Comparison of ENCODE assay signal across 28 mouse cellular contexts in genomic region chr10:31927657-31928056, GRCm38 (mm10).
DNase-seq lines count a peak whose midpoint lies in the region; ATAC-seq lines count a peak whose summit lies in the region.
"Had no signal": no experiment of that assay in that cellular context is flagged by ENCODE, and none has a peak within 500 bp of the region (broad histone marks: within the 10 kb centered on the region; RNA-seq: fewer than 3 reads in every experiment).

No protein-coding gene starts in this region.

- DNase-seq in heart, adult 18-20 months = peak; percentile 44 to 49
- DNase-seq in left cerebral cortex, adult 11 months (ENCODE audit: low spot score) = peak; percentile 24
- DNase-seq in left cerebral cortex, postnatal 4 days = no peak
- DNase-seq in A20 (ENCODE audit: low read depth, low spot score) = peak; percentile 15
- peak; percentile 5 to 28 for DNase-seq in heart, postnatal 10 days
- DNase-seq in urinary bladder, postnatal 10 days (ENCODE audit: low spot score) = no peak
- DNase-seq: adrenal gland, postnatal 36 days; B cell, adult 2 months; cerebellum, postnatal 36 days; kidney, adult 11 months; kidney, postnatal 14 days; liver, embryonic 13.5 days; lung, adult 18-20 months; lung, postnatal 4 days; right cerebral cortex, postnatal 25 days; thymus, postnatal 14 days had no signal

- no peaks in the 10 kb centered on the region for H3K4me1 ChIP-seq in heart, embryonic 12.5 days (replicated peaks)
- H3K4me1 ChIP-seq: heart, embryonic 15.5 days; hindbrain, embryonic 10.5 days; hindbrain, embryonic 15.5 days; limb, embryonic 13.5 days; liver, embryonic 13.5 days; megakaryocyte, embryonic 14.5 days; midbrain, embryonic 13.5 days; neural tube, embryonic 13.5 days; stomach, embryonic 15.5 days had no signal

- 71% methylated on average over 5 of the region's 5 CpGs for WGBS in heart, embryonic 12.5 days

- H3K4me2 ChIP-seq in heart, embryonic 12.5 days = no peak overlapping the region
- H3K4me2 ChIP-seq: heart, embryonic 15.5 days; hindbrain, embryonic 15.5 days; limb, embryonic 13.5 days; liver, embryonic 13.5 days; midbrain, embryonic 13.5 days; neural tube, embryonic 13.5 days; stomach, embryonic 15.5 days had no signal

- H3K36me3 ChIP-seq in heart, embryonic 12.5 days = no peaks in the 10 kb centered on the region
- H3K36me3 ChIP-seq: heart, embryonic 15.5 days; hindbrain, embryonic 10.5 days; hindbrain, embryonic 15.5 days; limb, embryonic 13.5 days; liver, embryonic 13.5 days; midbrain, embryonic 13.5 days; neural tube, embryonic 13.5 days; stomach, embryonic 15.5 days had no signal

- H3K27me3 ChIP-seq in heart, embryonic 12.5 days (replicated peaks) = no peaks in the 10 kb centered on the region
- H3K27me3 ChIP-seq: heart, embryonic 15.5 days; hindbrain, embryonic 15.5 days; limb, embryonic 13.5 days; liver, embryonic 13.5 days; megakaryocyte, embryonic 14.5 days; midbrain, embryonic 13.5 days; neural tube, embryonic 13.5 days; stomach, embryonic 15.5 days had no signal

- intact Hi-C loops in left cerebral cortex, postnatal 4 days (cut with DNase I) = no loop called here
- intact Hi-C loops in heart, postnatal 10 days (cut with DNase I) = no loop called here

- ATAC-seq in heart, embryonic 12.5 days (ENCODE audit: insufficient number of reproducible peaks, low FRiP score) = no peak
- ATAC-seq: forebrain, embryonic 14.5 days; inflammation-experienced regulatory T-cells, adult 6 months; lung, postnatal 0 days; midbrain, embryonic 13.5 days had no signal

- no peak overlapping the region for H3K27ac ChIP-seq in heart, embryonic 12.5 days (ENCODE audit: poor library complexity, severe bottlenecking)
- H3K27ac ChIP-seq: heart, embryonic 15.5 days; hindbrain, embryonic 10.5 days; hindbrain, embryonic 15.5 days; limb, embryonic 13.5 days; liver, embryonic 13.5 days; midbrain, embryonic 13.5 days; neural tube, embryonic 13.5 days; stomach, embryonic 15.5 days had no signal

- H3K9me3 ChIP-seq in heart, embryonic 12.5 days (replicated peaks) = 0 out of 2 replicates have a peak, but pooled peaks cover 2% of the 10 kb centered on the region
- H3K9me3 ChIP-seq: heart, embryonic 15.5 days; hindbrain, embryonic 10.5 days; hindbrain, embryonic 15.5 days; limb, embryonic 13.5 days; liver, embryonic 13.5 days; midbrain, embryonic 13.5 days; neural tube, embryonic 13.5 days; stomach, embryonic 15.5 days had no signal

- no peak overlapping the region for H3K9ac ChIP-seq in heart, embryonic 12.5 days
- H3K9ac ChIP-seq: heart, embryonic 15.5 days; hindbrain, embryonic 15.5 days; limb, embryonic 13.5 days; liver, embryonic 13.5 days; midbrain, embryonic 13.5 days; neural tube, embryonic 13.5 days; stomach, embryonic 15.5 days had no signal

- no peak overlapping the region for H3K4me3 ChIP-seq in heart, embryonic 12.5 days
- H3K4me3 ChIP-seq: heart, embryonic 15.5 days; hindbrain, embryonic 10.5 days; hindbrain, embryonic 15.5 days; limb, embryonic 13.5 days; liver, embryonic 13.5 days; megakaryocyte, embryonic 14.5 days; midbrain, embryonic 13.5 days; neural tube, embryonic 13.5 days; stomach, embryonic 15.5 days had no signal

Comparison
In these comparisons a context has a peak if more than half of its experiments do, and no peak if none do; other contexts are left out.
1. DNase-seq: peak in heart, adult 18-20 months (2 of 2), left cerebral cortex, adult 11 months (single experiment), A20 (single experiment) and heart, postnatal 10 days (2 of 2); none in left cerebral cortex, postnatal 4 days (single experiment) and urinary bladder, postnatal 10 days (single experiment).